Mouse (Mus musculus): Measurements from ENCODE around the gene Rit1.
"Not testable (repeated sequence)": the region's sequence is repeated elsewhere in the genome, so short reads cannot be mapped to it uniquely, and the experiment has no call there.

Gene Rit1

DNA sequence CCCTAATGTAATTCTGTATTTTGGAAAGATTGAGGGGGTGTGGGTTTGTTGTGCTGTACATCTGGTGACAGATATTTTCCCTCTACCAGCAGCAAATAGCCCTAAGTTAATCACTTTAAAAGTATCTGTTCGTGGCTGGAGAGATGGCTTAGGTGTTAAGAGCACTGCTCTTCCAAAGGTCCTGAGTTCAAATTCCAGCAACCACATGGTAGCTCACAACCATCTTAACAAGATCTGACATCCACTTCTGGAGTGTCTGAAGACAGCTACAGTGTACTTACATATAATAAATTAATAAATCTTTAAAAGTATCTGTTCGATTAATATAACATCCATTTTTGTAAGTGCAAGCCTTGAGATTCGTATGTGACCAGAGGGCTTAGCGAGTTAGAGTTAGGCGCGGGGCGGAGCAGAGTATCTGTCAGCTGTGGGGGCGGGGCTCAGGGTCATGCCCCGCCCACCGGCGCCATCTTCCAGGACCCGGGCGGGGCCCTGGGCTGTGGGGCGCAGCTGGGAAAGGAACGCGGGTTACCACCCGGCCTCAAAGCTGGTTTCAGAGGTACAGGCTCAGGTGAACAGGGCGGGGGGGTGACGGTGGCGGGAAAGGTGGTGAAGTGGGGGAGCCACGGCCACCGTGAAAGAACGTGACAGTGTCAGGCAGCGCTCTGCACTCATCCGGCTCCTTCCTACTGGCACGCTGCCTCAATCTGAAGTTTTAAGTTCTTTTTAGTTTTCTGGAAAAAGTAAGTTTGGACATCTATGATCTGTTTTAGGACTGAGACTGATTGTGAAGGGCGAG is at the start of gene Rit1:
TSS of gene Rit1 (plus strand) at position 440 of the 799 bp plus-strand sequence.
- DNase-seq (ENCODE audit: low spot score) = peak; percentile 95

DNA sequence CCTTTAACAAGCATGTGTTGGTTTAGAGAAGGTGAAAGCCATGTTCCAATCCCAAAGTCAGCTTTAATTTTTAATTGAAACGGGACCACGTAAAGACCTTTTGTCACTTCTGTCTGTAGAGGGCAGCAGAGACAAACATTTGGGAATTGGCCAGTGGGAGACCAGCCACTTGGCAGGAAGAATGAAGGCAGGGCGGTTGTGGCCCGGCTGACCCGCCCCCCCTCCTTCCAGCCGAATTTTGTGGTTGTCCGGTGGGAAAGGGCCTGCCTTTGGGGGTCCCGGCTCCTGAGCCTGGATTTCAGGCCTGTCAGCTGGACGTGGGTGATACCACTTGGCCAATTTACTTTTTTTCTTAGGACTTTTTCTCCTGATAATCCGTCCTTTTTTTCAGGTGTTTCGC is 39.2 kb upstream of the Rit1 start:
- DNase-seq (ENCODE audit: low spot score) = peak; percentile 75

DNA sequence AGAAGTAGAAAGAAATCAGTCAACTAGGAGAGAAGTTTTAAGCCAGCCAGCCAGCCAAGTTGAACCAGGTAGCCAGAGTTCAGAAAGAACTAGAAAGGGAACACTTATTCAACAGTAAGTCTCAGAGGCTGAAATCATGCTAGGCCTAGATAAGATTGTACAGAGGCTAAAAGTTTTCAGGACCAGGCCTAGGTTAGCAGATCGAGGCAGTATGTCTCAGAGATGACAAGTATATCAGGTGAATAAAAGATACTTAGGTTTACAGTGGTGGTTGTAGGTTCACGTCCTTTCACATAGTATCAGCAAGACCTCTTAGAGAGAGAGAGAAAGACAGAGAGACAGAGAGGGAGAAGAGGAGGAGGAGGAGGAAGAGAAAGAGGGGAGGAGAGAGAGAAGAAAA is 32.8 kb upstream of the Rit1 start:
- no peak for DNase-seq (ENCODE audit: low spot score)

DNA sequence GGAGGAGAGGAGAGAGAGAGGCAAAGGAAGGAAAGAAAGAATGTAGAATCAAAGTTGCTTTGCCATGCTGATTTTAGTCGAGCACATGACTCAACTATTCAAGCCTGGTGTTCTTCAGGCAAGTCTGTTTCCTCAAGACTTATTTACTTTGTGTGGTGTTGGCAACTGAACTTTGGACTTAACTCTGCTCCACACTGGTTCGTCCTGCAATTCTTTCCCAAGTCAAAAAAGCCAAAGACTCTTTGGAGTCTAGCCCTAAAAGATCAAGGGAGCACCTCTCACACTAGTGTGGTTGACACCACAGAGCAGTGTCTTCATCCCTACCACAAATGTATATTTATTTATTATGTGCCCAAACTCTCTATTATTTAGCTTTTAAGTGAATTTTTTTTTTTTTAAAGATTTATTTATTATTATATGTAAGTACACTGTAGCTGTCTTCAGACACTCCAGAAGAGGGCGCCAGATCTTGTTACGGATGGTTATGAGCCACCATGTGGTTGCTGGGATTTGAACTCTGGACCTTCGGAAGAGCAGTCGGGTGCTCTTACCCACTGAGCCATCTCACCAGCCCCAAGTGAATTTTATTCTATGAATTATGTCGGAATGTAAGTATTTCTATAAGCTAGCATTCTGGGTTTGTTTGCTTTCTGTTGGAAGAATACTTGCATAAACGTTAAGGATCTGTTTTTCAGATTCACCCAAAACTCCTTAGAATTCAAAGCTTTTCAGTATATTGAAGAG is 32.2 kb upstream of the Rit1 start:
- DNase-seq (ENCODE audit: low spot score) = no peak

DNA sequence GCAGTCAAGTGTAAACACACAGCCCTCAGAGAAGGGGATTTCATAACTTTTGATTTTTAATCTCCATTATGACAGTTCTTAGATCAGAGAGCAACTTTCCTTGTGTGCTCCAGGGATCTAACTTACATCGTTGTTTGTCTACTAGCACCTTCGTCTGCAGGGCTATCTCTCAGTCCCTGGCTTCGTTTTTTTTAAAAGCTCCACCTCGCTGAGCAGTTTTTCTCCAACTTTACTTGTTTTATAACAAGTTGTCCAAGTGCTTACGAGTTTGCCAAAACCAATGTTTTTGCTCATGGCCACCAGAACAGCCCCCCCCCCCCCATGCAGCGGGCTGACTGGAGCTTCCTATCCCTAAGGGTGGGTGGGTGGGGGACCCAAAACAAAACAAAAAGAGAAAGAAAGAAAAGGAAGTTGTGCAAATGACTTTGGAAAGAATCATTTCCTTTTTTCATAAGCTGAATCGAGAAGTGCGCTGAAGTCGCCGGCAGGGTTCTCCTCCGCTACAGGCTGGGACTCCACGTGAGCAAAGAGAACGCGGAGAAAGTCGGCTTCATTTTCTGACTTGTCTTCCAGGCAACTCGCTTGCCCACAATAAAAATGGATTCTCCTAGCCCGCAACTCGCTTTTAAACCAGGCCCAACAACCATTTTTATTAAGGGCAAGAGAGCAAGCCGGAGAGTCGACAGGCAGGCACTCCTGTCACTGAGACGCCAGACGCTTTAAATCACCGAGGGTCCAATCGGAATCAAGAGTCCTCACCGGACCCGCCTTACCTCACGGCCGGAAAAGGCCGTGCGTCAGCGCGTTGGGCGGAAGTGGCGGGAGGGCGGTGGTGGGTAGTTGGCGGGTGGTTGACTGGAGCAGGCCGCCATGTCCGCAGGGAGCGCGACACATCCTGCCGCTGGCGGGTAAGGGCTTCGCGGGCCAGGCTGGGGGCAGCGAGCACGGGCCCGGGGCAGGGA is 31.4 kb upstream of the Rit1 start, which contains the start of gene Khdc4:
TSS of gene Khdc4 (plus strand) at position 824 of the 962 bp plus-strand sequence.
- peak; percentile 94 for DNase-seq (ENCODE audit: low spot score)

DNA sequence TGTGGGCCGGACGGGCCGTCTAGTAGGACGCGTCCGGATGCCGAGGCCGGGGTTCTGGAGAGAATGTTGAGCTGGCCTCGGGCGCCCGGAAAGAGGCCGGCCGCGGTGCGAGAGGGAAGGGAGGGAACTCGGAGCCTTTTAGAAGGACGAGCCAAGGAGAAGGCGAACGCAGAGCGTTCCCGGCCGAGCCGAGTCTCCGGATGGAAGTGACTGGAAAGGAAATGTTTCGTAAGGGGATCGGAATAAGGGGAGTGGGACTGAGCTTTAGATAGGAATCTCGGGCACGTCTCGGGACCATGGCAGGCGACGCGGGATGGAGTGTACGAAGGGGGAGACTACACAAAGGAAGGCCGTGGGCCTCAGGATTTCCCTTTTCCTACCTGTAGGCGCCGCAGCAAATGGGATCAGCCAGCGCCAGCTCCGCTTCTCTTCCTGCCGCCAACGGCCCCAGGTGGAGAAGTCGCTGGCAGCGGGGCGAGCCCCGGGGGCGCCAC is 30.6 kb upstream of the Rit1 start:
- DNase-seq (ENCODE audit: low spot score) = peak; percentile 64

DNA sequence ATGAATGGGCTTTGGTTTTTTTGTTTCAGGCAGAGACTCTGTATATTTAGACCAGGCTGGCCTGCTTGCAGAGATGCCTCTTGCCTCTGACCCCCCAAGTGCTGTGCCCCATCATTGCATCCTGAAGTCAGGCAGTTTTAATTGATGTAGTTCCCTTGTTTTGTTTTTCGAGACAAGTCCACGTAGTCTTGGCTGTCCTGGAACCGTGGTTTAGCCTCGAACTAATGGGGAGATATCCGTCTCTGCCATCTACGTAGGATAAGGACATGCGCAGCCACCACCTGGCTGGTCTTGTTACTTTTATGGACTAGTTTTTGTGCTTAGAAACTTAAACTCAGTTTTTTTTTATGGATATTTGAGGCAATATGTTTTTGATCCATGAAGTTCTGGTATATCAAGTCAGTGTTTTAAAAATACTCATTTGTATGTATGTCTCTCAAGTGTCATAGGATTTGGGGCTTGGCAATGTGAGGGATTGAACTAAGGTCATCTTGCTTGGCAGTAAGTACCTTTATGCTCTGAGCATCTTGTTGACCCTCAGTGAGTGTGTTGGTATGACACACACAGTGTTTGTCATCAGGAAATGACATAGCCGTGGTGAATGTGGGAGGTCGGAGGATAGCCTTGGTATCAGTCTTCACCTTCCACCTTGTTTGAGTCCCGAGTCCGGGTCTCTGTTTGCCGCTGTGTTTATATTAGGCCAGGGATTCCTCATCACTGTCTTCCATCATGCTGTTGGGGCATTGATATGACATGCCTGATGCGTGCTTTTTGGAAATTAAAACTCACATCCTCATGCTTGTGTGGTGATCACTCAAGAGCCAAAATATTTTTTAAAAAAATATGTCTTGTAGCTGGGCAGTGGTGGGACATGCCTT is 29.7 kb upstream of the Rit1 start:
- DNase-seq (ENCODE audit: low spot score) = no peak

DNA sequence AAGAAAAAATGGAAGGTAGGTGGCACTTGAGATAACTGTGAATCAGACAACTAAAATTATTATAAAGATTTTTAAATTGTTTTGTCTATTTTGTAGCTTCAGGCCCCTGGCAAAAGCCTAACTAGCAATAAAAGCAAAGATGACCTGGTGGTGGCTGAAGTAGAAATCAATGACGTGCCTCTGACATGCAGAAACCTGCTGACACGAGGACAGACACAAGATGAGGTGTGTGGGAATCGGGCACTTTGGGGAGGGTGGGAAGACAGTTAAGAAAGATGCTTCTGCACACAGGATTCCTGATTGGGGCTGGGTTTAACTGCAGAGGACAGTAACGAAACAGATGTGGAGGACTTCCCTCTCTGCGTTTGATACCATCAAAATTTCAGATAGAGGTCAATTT is 27.6 kb upstream of the Rit1 start:
- DNase-seq (ENCODE audit: low spot score) = no peak

DNA sequence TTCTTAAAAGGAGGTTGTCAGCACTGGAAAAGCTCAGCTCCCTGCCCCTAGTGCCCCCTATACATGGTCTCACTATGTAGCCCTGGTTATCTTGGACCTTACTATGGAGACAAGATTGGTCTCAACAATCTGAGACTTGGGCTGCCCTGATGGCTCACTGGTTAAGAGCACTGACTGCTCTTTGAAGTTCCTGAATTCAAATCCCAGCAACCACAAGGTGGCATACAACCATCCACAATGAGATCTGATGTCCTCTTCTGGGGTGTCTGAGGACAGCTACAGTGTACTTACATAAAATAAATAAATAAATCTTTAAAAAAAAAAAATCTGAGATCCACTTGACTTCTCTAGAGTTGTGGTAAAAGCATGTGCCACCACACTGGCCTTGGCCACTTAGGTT is 21.1 kb upstream of the Rit1 start:
- DNase-seq (ENCODE audit: low spot score) = no peak

DNA sequence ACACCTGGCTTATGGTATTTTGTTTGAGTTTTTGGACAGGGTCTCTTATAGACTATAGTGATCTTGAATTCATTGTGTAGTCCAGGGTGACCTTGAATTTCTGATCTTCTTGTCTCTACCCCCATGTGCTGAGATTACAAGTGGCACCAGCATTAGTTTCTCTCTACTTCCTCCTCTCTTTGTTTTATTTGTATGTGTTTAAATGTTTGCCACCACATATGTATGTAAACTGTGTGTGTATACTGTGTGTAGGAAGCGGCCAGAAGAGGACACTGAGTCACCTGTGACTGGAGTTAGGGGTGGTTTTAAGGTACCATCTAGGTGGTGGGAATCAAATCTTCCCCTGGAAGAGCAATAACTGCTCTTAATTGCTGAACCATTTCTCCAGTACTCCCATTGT is 18.6 kb upstream of the Rit1 start:
- no peak for DNase-seq (ENCODE audit: low spot score)

DNA sequence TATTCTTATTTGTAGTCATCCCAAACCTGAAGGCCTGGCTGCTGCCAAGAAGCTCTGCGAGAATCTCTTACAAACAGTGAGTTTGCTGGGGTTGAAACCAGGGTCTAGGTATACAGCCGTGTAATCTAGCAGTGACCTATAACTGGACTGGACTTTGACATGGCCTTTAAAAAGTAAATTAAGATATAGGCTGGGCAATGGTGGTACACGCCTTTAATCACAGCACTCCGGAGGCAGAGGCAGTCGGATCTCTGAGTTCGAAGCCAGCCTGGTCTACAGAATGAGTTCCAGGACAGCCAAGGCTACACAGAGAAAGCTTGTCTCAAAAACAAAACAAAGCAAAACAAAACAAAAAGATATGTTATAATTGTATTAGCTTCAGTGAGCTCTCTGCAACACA is 17.8 kb upstream of the Rit1 start:
- no peak for DNase-seq (ENCODE audit: low spot score)

DNA sequence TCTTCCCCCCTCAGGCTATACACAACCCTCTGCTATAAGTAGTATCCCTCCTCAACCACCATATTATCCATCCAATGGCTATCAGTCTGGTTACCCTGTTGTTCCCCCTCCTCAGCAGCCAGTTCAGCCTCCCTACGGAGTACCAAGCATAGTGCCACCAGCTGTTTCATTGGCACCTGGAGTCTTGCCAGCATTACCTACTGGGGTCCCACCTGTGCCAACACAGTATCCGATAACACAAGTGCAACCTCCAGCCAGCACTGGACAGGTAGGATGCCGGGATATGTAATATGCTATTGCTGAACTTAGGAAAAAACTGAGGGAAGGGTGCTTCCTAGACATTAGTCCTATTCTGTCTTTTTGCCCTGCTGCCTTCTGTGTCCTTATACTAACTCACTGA is 16.4 kb upstream of the Rit1 start:
- DNase-seq (ENCODE audit: low spot score) = no peak

DNA sequence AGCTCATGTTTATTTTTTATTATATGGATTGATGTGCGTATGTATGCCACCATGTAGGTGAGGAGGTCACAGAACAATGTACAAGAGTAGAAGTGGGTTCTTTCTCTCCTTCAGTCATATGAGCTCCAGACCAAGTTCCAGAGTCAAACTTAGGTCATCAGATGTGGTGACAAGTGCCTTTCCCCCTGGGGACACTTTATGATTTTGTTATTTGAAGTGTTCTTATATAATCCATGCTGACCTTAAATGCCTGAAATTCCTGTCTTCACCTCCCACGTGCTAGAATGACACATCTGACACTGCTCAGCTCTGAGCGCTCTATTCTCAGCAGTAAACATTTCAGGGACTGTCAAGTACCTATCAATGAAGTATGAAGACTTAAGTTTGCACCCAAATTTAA is 15.4 kb upstream of the Rit1 start:
- DNase-seq (ENCODE audit: low spot score) = no peak

DNA sequence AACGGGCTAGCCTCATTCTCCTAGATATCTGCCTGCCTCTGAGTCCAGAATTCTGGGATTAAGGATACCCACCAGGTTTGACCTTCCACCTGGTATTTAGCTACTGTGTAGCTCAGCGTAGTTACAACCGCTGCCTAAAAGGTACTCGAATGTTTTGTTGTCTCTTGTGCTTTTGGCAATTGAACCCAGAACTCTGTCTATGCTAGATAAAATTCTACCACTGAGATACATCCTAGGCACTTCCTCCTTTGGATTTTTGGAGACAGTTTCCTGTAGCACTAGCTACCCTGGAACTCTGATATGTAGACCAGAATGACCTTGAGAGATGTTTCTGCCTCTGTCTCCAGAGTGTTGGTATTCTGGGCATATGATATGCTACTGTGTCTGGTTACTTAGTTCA is 2.9 kb upstream of the Rit1 start:
- DNase-seq (ENCODE audit: low spot score) = no peak

DNA sequence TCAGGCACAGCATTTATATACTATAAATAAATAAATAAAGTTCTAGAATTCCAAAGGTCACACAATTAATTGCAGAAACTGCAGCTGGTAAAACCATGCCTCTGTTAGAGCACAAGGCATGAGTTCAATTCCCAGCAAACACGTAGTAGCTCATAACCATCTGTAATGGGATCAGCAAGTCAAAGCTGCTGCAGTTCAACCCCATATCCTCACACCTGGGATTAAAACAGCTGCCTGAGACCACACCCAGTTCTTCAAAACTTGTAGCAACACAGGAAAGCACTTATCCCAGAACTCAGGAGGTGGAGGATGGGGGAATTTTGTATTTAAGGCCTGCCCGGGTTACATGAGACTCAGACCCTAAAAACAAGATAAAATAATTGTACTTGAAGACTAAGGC is 1.9 kb upstream of the Rit1 start:
- DNase-seq (ENCODE audit: low spot score) = no peak

DNA sequence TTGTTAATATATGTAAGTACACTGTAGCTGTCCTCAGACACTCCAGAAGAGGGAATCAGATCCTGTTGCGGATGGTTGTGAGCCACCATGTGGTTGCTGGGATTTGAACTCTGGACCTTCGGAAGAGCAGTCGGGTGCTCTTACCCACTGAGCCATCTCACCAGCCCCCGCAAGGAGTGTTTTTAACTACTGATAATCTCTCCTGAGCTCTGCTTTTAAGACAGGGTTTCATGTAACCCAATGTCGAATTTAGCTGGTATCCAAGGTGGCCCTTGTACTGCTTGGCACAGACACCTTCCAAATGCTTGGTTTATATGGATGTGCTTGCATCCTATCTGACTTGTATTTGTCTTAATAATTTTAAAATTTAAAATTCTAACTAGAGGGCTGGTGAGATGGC is 922 bp upstream of the Rit1 start:
- DNase-seq (ENCODE audit: low spot score) = not testable (repeated sequence)

DNA sequence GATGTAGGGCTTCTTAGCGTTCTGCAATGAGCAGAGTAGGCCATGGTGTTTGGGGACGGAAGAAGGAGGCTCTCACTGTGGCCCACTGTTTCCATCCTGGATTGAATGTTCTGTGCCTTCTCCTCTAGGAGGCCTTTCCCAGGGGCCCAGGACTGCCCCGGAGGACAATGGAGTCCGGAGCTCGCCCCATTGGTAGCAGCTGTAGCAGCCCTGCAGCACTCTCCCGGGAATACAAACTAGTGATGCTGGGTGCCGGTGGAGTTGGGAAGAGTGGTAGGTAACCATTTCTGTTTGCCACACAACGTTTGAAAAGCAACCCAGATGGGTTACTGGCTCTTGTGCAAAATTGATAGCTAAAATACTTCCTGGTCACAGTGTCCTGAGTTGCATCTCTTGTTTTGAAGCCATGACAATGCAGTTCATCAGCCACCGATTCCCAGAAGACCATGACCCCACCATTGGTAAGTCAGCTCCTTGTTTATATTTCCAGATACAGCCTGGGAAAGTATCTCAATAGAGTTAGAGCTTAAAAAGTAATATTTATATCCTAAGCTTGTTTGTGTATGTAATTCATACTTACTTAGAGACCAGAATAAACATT is 660 bp downstream of the Rit1 start:
- DNase-seq (ENCODE audit: low spot score) = no peak

DNA sequence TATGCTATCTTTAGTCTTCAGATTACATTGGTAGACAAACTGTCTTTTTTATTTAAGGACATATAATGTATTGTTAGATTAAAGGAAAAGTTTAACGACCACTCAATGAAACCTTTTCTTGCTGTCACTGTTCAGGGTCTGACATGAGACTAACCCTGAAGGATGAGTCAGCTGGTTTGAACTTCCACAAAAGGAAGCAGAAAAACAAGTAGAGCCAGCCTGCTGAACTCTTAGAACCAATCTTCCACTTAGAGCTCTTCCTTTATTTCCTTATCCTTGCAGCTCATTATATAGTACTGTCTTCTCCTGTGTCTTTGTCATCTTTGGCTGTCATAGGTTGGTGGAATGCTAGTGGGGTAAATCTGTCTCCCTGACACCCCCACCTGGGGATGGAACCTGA is 1.2 kb downstream of the Rit1 start:
- no peak for DNase-seq (ENCODE audit: low spot score)

DNA sequence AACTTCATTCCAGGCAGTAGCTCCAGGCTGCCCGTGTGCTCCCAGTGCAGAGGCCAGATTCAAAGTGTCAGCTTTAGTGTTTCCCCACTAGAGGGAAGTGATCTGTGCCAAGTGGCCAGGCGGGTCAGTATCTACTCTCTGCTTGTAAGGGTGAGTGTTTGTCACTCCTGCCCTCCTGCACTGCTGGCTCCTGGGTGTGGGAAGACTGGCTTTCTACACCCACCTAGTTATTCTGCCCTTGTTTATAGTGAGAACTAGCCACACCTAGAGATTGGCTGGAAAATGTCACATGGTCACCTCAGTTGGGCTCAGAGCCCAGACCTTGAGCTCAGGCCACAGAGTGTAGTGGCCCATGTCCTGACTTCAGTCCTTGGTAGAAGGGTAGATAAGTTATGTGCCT is 2.5 kb downstream of the Rit1 start:
- no peak for DNase-seq (ENCODE audit: low spot score)

DNA sequence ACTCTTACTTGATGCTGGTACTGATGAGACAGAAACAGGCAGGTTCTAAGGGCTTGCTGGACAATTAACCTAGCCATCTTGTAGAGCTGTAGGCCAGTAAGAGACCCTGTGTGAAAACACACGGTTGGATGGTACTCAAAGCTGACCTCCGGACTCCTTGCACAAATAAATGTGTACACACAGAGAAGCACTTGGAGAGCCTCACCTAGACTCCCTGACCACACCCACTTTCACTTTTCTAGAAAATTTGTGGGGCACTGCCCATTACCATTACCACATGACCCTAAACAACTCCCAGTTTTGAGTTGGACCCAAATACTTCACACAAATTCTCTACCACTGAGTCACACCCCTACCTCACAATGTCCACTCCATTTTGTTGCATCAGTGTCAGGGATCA is 19.9 kb downstream of the Rit1 start:
- no peak for DNase-seq (ENCODE audit: low spot score)

DNA sequence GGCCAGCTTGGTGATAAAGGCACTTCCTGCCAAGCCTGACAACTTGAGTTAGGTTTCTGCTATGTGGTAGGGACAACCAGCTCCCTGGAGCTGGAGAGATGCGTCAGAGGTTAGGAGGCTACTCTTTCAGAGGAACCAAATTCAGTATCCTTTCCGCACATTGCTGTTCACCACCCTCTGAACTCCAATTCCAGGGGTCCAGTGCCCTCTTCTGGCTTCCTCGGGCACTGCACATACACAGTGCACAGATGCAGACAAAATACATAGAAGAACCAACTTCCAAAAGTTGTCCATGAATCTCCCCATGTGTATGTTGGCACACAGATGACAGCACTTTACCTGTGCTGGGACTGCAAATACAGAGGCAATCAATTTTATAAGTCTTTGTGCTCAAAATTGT is 22.0 kb downstream of the Rit1 start:
- DNase-seq (ENCODE audit: low spot score) = peak; percentile 82
